Mouse (Mus musculus): Measurements from ENCODE around the gene Lmntd1.

GRCm38 (mm10) chr6:145659116-145659515, 45.0 kb upstream of the Lmntd1 start:
- TF ChIP-seq GATA1 (IDR thresholded peaks at IDR 0.05; ENCODE audit: borderline replicate concordance, low read length), result no peak
- TF ChIP-seq FLI1 (IDR thresholded peaks at IDR 0.05; ENCODE audit: low read length), result no peak
